Mouse (Mus musculus) erythroblast, embryonic 14.5 days (primary cell): Measurements from ENCODE around the gene Mrpl42.

ENCODE experiments used
- GATA1 ChIP-seq: IDR thresholded peaks from 2 replicates; pipeline ENCODE4 v1.6.1; 2012; ENCODE audit warnings: low read length, inconsistent platforms, mixed read lengths
- TAL1 ChIP-seq: IDR thresholded peaks from 3 replicates; pipeline ENCODE4 v1.6.1; 2012; ENCODE audit warnings: low read length, inconsistent platforms, mixed read lengths

GRCm38 (mm10) chr10:95539260-95539659, 37.5 kb upstream of the Mrpl42 start:
- TF ChIP-seq GATA1: no peak
- no peak for TF ChIP-seq TAL1
